ENCODE assay signal across 7 mouse cellular contexts in genomic region chr5:45669598-45670279, GRCm38 (mm10). TPM values are rescaled to one million over a fixed set of nuclear protein-coding genes. Genes with fewer than 3 reads are reported as not detected.
DNase-seq lines count a peak whose midpoint lies in the region; ATAC-seq and TF ChIP-seq lines count a peak whose summit lies in the region.

Gene Ncapg (plus strand): TSS chr5:45669919.

- under 1% methylated on average over 66 of the region's 66 CpGs for whole genome bisulfite sequencing in embryonic facial prominence, embryonic 10.5 days
- under 1% methylated on average over 64 of the region's 66 CpGs for WGBS in intestine, postnatal 0 days
- under 1% methylated on average over 66 of the region's 66 CpGs for WGBS in midbrain, embryonic 12.5 days
- under 1% methylated on average over 66 of the region's 66 CpGs for WGBS in small intestine, adult 2 months

- peaks cover 18% of the 10 kb centered on the region for H3K36me3 ChIP-seq in embryonic facial prominence, embryonic 10.5 days (replicated peaks)
- H3K36me3 ChIP-seq in intestine, postnatal 0 days (ENCODE audit: control insufficient read depth, insufficient read depth), result no peaks in the 10 kb centered on the region
- H3K36me3 ChIP-seq in midbrain, embryonic 12.5 days, result no peaks in the 10 kb centered on the region
- H3K36me3 ChIP-seq in small intestine, adult 2 months (ENCODE audit: control insufficient read depth, insufficient read depth, low read length), result no peaks in the 10 kb centered on the region

- peaks cover 15% of the 10 kb centered on the region for H3K4me1 ChIP-seq in embryonic facial prominence, embryonic 10.5 days
- no peaks in the 10 kb centered on the region for H3K4me1 ChIP-seq in intestine, postnatal 0 days (replicated peaks; ENCODE audit: control insufficient read depth, insufficient read depth, low read length)
- H3K4me1 ChIP-seq in midbrain, embryonic 12.5 days, result peaks cover 10% of the 10 kb centered on the region
- H3K4me1 ChIP-seq in small intestine, adult 2 months (ENCODE audit: control insufficient read depth, insufficient read depth, insufficient read length, low read length), result peaks cover 4% of the 10 kb centered on the region; the same call in 1 of the 2 replicates

- TF ChIP-seq POLR2A in small intestine, adult 2 months (IDR thresholded peaks at IDR 0.05; ENCODE audit: low read depth, low read length), result peak; percentile 44; the same call in 1 of the 2 replicates

- intact Hi-C loops in left cerebral cortex, postnatal 4 days (cut with DNase I), result loop anchor here (2.0 to 5.0 kb wide), 3 partner anchors 137 to 678 kb away; no protein-coding TSS in a partner anchor

- H3K9ac ChIP-seq in intestine, postnatal 0 days (ENCODE audit: low read depth, low read length), result peak within 1 kb of the TSS; percentile 69
- peak within 1 kb of the TSS; percentile 80 for H3K9ac ChIP-seq in midbrain, embryonic 12.5 days (replicated peaks)

- H3K27ac ChIP-seq in embryonic facial prominence, embryonic 10.5 days (replicated peaks), result peak within 1 kb of the TSS; percentile 96
- H3K27ac ChIP-seq in intestine, postnatal 0 days (ENCODE audit: low read depth, low read length), result peak within 1 kb of the TSS; percentile 75
- H3K27ac ChIP-seq in midbrain, embryonic 12.5 days (replicated peaks), result peak within 1 kb of the TSS; percentile 88
- H3K27ac ChIP-seq in small intestine, adult 2 months (ENCODE audit: insufficient read depth, low read depth, low read length), result peak within 1 kb of the TSS; percentile 34; the same call in 1 of the 2 replicates

- H3K4me3 ChIP-seq in embryonic facial prominence, embryonic 10.5 days, result peak within 1 kb of the TSS; percentile 88
- H3K4me3 ChIP-seq in intestine, postnatal 0 days (ENCODE audit: low read depth, low read length), result peak within 1 kb of the TSS; percentile 89
- H3K4me3 ChIP-seq in midbrain, embryonic 12.5 days, result peak within 1 kb of the TSS; percentile 79
- H3K4me3 ChIP-seq in small intestine, adult 2 months (ENCODE audit: low read depth, low read length), result peak within 1 kb of the TSS; percentile 89

- H3K27me3 ChIP-seq in embryonic facial prominence, embryonic 10.5 days (replicated peaks; ENCODE audit: low read depth, poor library complexity, severe bottlenecking), result no peaks in the 10 kb centered on the region
- no peaks in the 10 kb centered on the region for H3K27me3 ChIP-seq in intestine, postnatal 0 days (replicated peaks; ENCODE audit: control insufficient read depth, insufficient read depth, low read length)
- no peaks in the 10 kb centered on the region for H3K27me3 ChIP-seq in midbrain, embryonic 12.5 days
- H3K27me3 ChIP-seq in small intestine, adult 2 months (ENCODE audit: control insufficient read depth, insufficient read depth, low read length), result no peaks in the 10 kb centered on the region

- peak; percentile 100 for DNase-seq in adrenal gland, postnatal 10 days
- DNase-seq in embryonic facial prominence, embryonic 10.5 days (ENCODE audit: low spot score), result peak; percentile 100
- peak; percentile 65 for DNase-seq in gonadal fat pad, adult 2 months (ENCODE audit: low read depth)
- DNase-seq in left cerebral cortex, postnatal 4 days, result peak; percentile 100

- no peaks in the 10 kb centered on the region for H3K9me3 ChIP-seq in embryonic facial prominence, embryonic 10.5 days
- H3K9me3 ChIP-seq in intestine, postnatal 0 days (ENCODE audit: control insufficient read depth), result no peaks in the 10 kb centered on the region
- H3K9me3 ChIP-seq in midbrain, embryonic 12.5 days, result no peaks in the 10 kb centered on the region

- no peak; the same call in 1 of the 2 replicates for TF ChIP-seq CTCF in intestine, postnatal 0 days (IDR thresholded peaks at IDR 0.05; ENCODE audit: low read depth)
- TF ChIP-seq CTCF in small intestine, adult 2 months (IDR thresholded peaks at IDR 0.05; ENCODE audit: extremely low read depth, insufficient read length, insufficient replicate concordance, low read depth, low read length), result no peak

- peak within 1 kb of the TSS; percentile 95 for H3K4me2 ChIP-seq in intestine, postnatal 0 days (replicated peaks; ENCODE audit: low read depth)
- H3K4me2 ChIP-seq in midbrain, embryonic 12.5 days (replicated peaks), result peak within 1 kb of the TSS; percentile 91

- ATAC-seq in intestine, postnatal 0 days, result peak; percentile 100
- ATAC-seq in midbrain, embryonic 12.5 days (ENCODE audit: low FRiP score, low read depth), result peak; percentile 100

RNA-seq across cellular contexts. Expression of gene Ncapg, which starts in this region (rescaled TPM):
- 10 to 100 TPM in 1 of 2 experiments, 1 to 10 TPM in 1; 8.7 to 13.1 TPM for total RNA-seq in adrenal gland, postnatal 10 days (2021)
- 71.0 and 71.5 TPM in 2 replicates for polyA plus RNA-seq in embryonic facial prominence, embryonic 10.5 days (2016; fragmentation: Nextera tagmentation; extraction: Ambion mirVana)
- 0.28 and 0.29 TPM in 2 replicates for polyA plus RNA-seq in gonadal fat pad, adult 2 months (2012; rRNA removed)
- 9.3 and 10.4 TPM in 2 replicates for polyA plus RNA-seq in intestine, postnatal 0 days (2015; fragmentation: Nextera tagmentation; extraction: Ambion mirVana)
- total RNA-seq in left cerebral cortex, postnatal 4 days (2021), result 1 to 10 TPM; 3.3 to 4.3 TPM
- polyA plus RNA-seq in midbrain, embryonic 12.5 days (2016; fragmentation: Nextera tagmentation; extraction: Ambion mirVana), result 57.5 and 60.3 TPM in 2 replicates
- polyA plus RNA-seq in small intestine, adult 2 months (2012; rRNA removed), result 0.11 and 0.35 TPM in 2 replicates

Comparison
In these comparisons a context has a peak if more than half of its experiments do, and no peak if none do; other contexts are left out.
1. Peak in every context shown above with its lines: DNase-seq, ATAC-seq, H3K4me3 ChIP-seq and H3K27ac ChIP-seq.
2. Peak in DNase-seq in gonadal fat pad, adult 2 months; RNA of the gene not detected or under 1 TPM.
3. H3K27ac ChIP-seq: peak in every context shown above with its lines; median percentile 96 in embryonic facial prominence, embryonic 10.5 days; 88 in midbrain, embryonic 12.5 days; 75 in intestine, postnatal 0 days; 34 in small intestine, adult 2 months.